10 mouse cellular contexts compared by ENCODE assay signal in genomic region chr7:37011180-37011754, GRCm38 (mm10).
DNase-seq lines count a peak whose midpoint lies in the region; ATAC-seq and TF ChIP-seq lines count a peak whose summit lies in the region.
"Had no signal": no experiment of that assay in that cellular context is flagged by ENCODE, and none has a peak within 500 bp of the region (broad histone marks: within the 10 kb centered on the region; RNA-seq: fewer than 3 reads in every experiment).

No protein-coding gene starts in this region.

- 44% methylated on average over 6 of the region's 6 CpGs for WGBS in stomach, embryonic 14.5 days
- WGBS in stomach, postnatal 0 days, result 49% methylated on average over 6 of the region's 6 CpGs
- 50% methylated on average over 6 of the region's 6 CpGs for WGBS in heart, embryonic 15.5 days
- WGBS in limb, embryonic 12.5 days, result 16% methylated on average over 6 of the region's 6 CpGs
- WGBS in intestine, postnatal 0 days, result 59% methylated on average over 6 of the region's 6 CpGs

- no peak overlapping the region for H3K4me2 ChIP-seq in stomach, embryonic 14.5 days (replicated peaks; ENCODE audit: low read depth, low read length)
- H3K4me2 ChIP-seq in stomach, postnatal 0 days (replicated peaks; ENCODE audit: low read depth), result no peak overlapping the region
- no peak overlapping the region for H3K4me2 ChIP-seq in heart, embryonic 15.5 days
- peak overlapping the region; percentile 19; the same call in 1 of the 2 replicates for H3K4me2 ChIP-seq in limb, embryonic 12.5 days
- no peak overlapping the region for H3K4me2 ChIP-seq in intestine, postnatal 0 days (replicated peaks; ENCODE audit: low read depth)

- ATAC-seq in stomach, embryonic 14.5 days (ENCODE audit: insufficient number of reproducible peaks, insufficient read depth, low FRiP score, low read depth), result no peak
- ATAC-seq in stomach, postnatal 0 days (ENCODE audit: low FRiP score, low TSS enrichment), result no peak
- ATAC-seq in heart, embryonic 15.5 days (replicated peaks; ENCODE audit: insufficient number of reproducible peaks, insufficient read depth, low FRiP score, low read depth), result no peak
- ATAC-seq in limb, embryonic 12.5 days (ENCODE audit: insufficient number of reproducible peaks, insufficient read depth, low FRiP score, low TSS enrichment, low read depth), result no peak
- no peak for ATAC-seq in megakaryocyte, adult 5-6 weeks (ENCODE audit: poor library complexity, severe bottlenecking)
- ATAC-seq in intestine, postnatal 0 days, result no peak

- no peak for TF ChIP-seq CTCF in stomach, postnatal 0 days (IDR thresholded peaks at IDR 0.05; ENCODE audit: low read depth)
- TF ChIP-seq CTCF in intestine, postnatal 0 days (IDR thresholded peaks at IDR 0.05; ENCODE audit: low read depth), result no peak

- no peaks in the 10 kb centered on the region for H3K9me3 ChIP-seq in stomach, embryonic 14.5 days (ENCODE audit: control insufficient read depth, low read depth, low read length)
- no peaks in the 10 kb centered on the region for H3K9me3 ChIP-seq in stomach, postnatal 0 days (ENCODE audit: control insufficient read depth, low read length)
- H3K9me3 ChIP-seq in heart, embryonic 15.5 days (replicated peaks), result no peaks in the 10 kb centered on the region
- no peaks in the 10 kb centered on the region for H3K9me3 ChIP-seq in limb, embryonic 12.5 days
- H3K9me3 ChIP-seq in intestine, postnatal 0 days (ENCODE audit: control insufficient read depth), result no peaks in the 10 kb centered on the region

- H3K4me1 ChIP-seq in stomach, embryonic 14.5 days (ENCODE audit: control insufficient read depth, insufficient read depth, low read length), result peaks cover 14% of the 10 kb centered on the region
- H3K4me1 ChIP-seq in stomach, postnatal 0 days (replicated peaks; ENCODE audit: control insufficient read depth, insufficient read depth), result no peaks in the 10 kb centered on the region
- H3K4me1 ChIP-seq in heart, embryonic 15.5 days (replicated peaks), result no peaks in the 10 kb centered on the region
- H3K4me1 ChIP-seq in limb, embryonic 12.5 days (replicated peaks), result peaks cover 16% of the 10 kb centered on the region
- H3K4me1 ChIP-seq in intestine, postnatal 0 days (replicated peaks; ENCODE audit: control insufficient read depth, insufficient read depth, low read length), result no peaks in the 10 kb centered on the region

- no peak overlapping the region for H3K9ac ChIP-seq in stomach, embryonic 14.5 days (replicated peaks; ENCODE audit: low read depth, low read length)
- H3K9ac ChIP-seq in stomach, postnatal 0 days (ENCODE audit: low read length), result no peak overlapping the region
- no peak overlapping the region for H3K9ac ChIP-seq in heart, embryonic 15.5 days
- H3K9ac ChIP-seq in limb, embryonic 12.5 days (replicated peaks), result no peak overlapping the region; the same call in 1 of the 2 replicates
- H3K9ac ChIP-seq in intestine, postnatal 0 days (ENCODE audit: low read depth, low read length), result no peak overlapping the region

- no peak for TF ChIP-seq EP300 in stomach, postnatal 0 days (optimal IDR thresholded peaks at IDR 0.05)

- no peak for DNase-seq in stomach, postnatal 0 days (ENCODE audit: low spot score)
- DNase-seq in yolk sac, embryonic 10.5 days (ENCODE audit: low spot score), result peak; percentile 13
- DNase-seq in cerebellum, postnatal 14 days, result no peak

- peak overlapping the region; percentile 44; the same call in 1 of the 2 replicates for H3K27ac ChIP-seq in stomach, embryonic 14.5 days (ENCODE audit: low read length)
- no peak overlapping the region for H3K27ac ChIP-seq in stomach, postnatal 0 days (replicated peaks)
- peak overlapping the region; percentile 22 for H3K27ac ChIP-seq in heart, embryonic 15.5 days
- H3K27ac ChIP-seq in limb, embryonic 12.5 days, result peak overlapping the region; percentile 67
- H3K27ac ChIP-seq in intestine, postnatal 0 days (ENCODE audit: low read depth, low read length), result no peak overlapping the region
- H3K27ac ChIP-seq: macrophage had no signal

- no peak overlapping the region for H3K4me3 ChIP-seq in stomach, embryonic 14.5 days (ENCODE audit: low read depth, low read length)
- no peak overlapping the region for H3K4me3 ChIP-seq in stomach, postnatal 0 days (ENCODE audit: low read depth, low read length)
- no peak overlapping the region for H3K4me3 ChIP-seq in heart, embryonic 15.5 days
- H3K4me3 ChIP-seq in limb, embryonic 12.5 days (replicated peaks), result no peak overlapping the region
- no peak overlapping the region for H3K4me3 ChIP-seq in intestine, postnatal 0 days (ENCODE audit: low read depth, low read length)
- H3K4me3 ChIP-seq: erythroblast, embryonic 14.5 days had no signal

- no peaks in the 10 kb centered on the region for H3K27me3 ChIP-seq in stomach, embryonic 14.5 days (ENCODE audit: control insufficient read depth, insufficient read depth, low read length)
- H3K27me3 ChIP-seq in stomach, postnatal 0 days (ENCODE audit: control insufficient read depth, insufficient read depth, low read length), result no peaks in the 10 kb centered on the region
- no peaks in the 10 kb centered on the region for H3K27me3 ChIP-seq in heart, embryonic 15.5 days
- peaks cover 7% of the 10 kb centered on the region; the same call in 1 of the 2 replicates for H3K27me3 ChIP-seq in limb, embryonic 12.5 days
- no peaks in the 10 kb centered on the region for H3K27me3 ChIP-seq in intestine, postnatal 0 days (replicated peaks; ENCODE audit: control insufficient read depth, insufficient read depth, low read length)

- no peaks in the 10 kb centered on the region for H3K36me3 ChIP-seq in stomach, embryonic 14.5 days (ENCODE audit: control insufficient read depth, insufficient read depth, low read length)
- no peaks in the 10 kb centered on the region for H3K36me3 ChIP-seq in stomach, postnatal 0 days (ENCODE audit: control insufficient read depth, insufficient read depth, low read length)
- H3K36me3 ChIP-seq in heart, embryonic 15.5 days, result no peaks in the 10 kb centered on the region
- no peaks in the 10 kb centered on the region for H3K36me3 ChIP-seq in limb, embryonic 12.5 days
- H3K36me3 ChIP-seq in intestine, postnatal 0 days (ENCODE audit: control insufficient read depth, insufficient read depth), result no peaks in the 10 kb centered on the region

Comparison
In these comparisons a context has a peak if more than half of its experiments do, and no peak if none do; other contexts are left out.
1. H3K27ac ChIP-seq: peak in stomach, embryonic 14.5 days (single experiment), heart, embryonic 15.5 days (single experiment) and limb, embryonic 12.5 days (single experiment); none in stomach, postnatal 0 days (single experiment) and intestine, postnatal 0 days (single experiment).